Mouse (Mus musculus) common myeloid progenitor, adult 5-6 weeks (primary cell): ENCODE measurements around the gene Bcas1. TPM values are rescaled to one million over a fixed set of nuclear protein-coding genes. Genes with fewer than 3 reads are reported as not detected.
"Not testable (repeated sequence)": the region's sequence is repeated elsewhere in the genome, so short reads cannot be mapped to it uniquely, and the experiment has no call there.

Source experiments
- ATAC-seq: replicated peaks from 2 replicates; pipeline ENCODE4 v1.8.0; 2016; ENCODE audit warnings: low read depth, mild to moderate bottlenecking, moderate TSS enrichment, inconsistent platforms; ENCODE audit not compliant: poor library complexity, severe bottlenecking
- total RNA-seq: library from RNA; stranded (forward); fragments of 200-1000, 187-1606 nt; gene quantifications from 2 replicates; pipeline ENCODE4 v1.2.3, GENCODE M21; 2017

The Bcas1 gene
- total RNA-seq: 0.05 TPM in 1 of 2 replicates, not detected in the other

GRCm38 (mm10) chr2:170427704-170428103, at the start of gene Bcas1:
Gene Bcas1, minus strand, starts transcription at chr2:170427845.
- no peak for ATAC-seq

GRCm38 (mm10) chr2:170476643-170477042, 49.0 kb upstream of the Bcas1 start:
- ATAC-seq: no peak

GRCm38 (mm10) chr2:170476215-170476614, 48.6 kb upstream of the Bcas1 start:
- ATAC-seq: peak; percentile 73; the same call in 1 of the 2 replicates

GRCm38 (mm10) chr2:170475164-170475563, 47.5 kb upstream of the Bcas1 start:
- ATAC-seq: no peak

GRCm38 (mm10) chr2:170474125-170474524, 46.5 kb upstream of the Bcas1 start:
- no peak for ATAC-seq

- no peak for ATAC-seq
These were observed 42.9 kb upstream of the Bcas1 start for GRCm38 (mm10) chr2:170470591-170470990.

GRCm38 (mm10) chr2:170469616-170470308, 42.1 kb upstream of the Bcas1 start:
- ATAC-seq: peak; percentile 73

GRCm38 (mm10) chr2:170468009-170468408, 40.4 kb upstream of the Bcas1 start:
- ATAC-seq: 0 out of 2 replicates have a peak, but pooled peaks have one; percentile 43

- no peak for ATAC-seq
These were observed 37.2 kb upstream of the Bcas1 start for GRCm38 (mm10) chr2:170464817-170465216.

GRCm38 (mm10) chr2:170461652-170462051, 34.0 kb upstream of the Bcas1 start:
- ATAC-seq: no peak

GRCm38 (mm10) chr2:170459805-170460204, 32.2 kb upstream of the Bcas1 start:
- ATAC-seq: no peak

- ATAC-seq: no peak
These were observed 31.5 kb upstream of the Bcas1 start for GRCm38 (mm10) chr2:170459183-170459582.

- not testable (repeated sequence) for ATAC-seq
These were observed 26.2 kb upstream of the Bcas1 start for GRCm38 (mm10) chr2:170453809-170454208.

- peak; percentile 94 for ATAC-seq
These were observed 23.3 kb upstream of the Bcas1 start for GRCm38 (mm10) chr2:170450933-170451332.

- ATAC-seq: no peak
These were observed 20.0 kb upstream of the Bcas1 start for GRCm38 (mm10) chr2:170447651-170448050.

GRCm38 (mm10) chr2:170446843-170447383, 19.3 kb upstream of the Bcas1 start:
- no peak for ATAC-seq

- no peak for ATAC-seq
These were observed 18.2 kb upstream of the Bcas1 start for GRCm38 (mm10) chr2:170445861-170446260.

GRCm38 (mm10) chr2:170442535-170442934, 14.9 kb upstream of the Bcas1 start:
- ATAC-seq: 0 out of 2 replicates have a peak, but pooled peaks have one; percentile 39

GRCm38 (mm10) chr2:170438782-170439181, 11.1 kb upstream of the Bcas1 start:
- ATAC-seq: no peak

GRCm38 (mm10) chr2:170436204-170436603, 8.6 kb upstream of the Bcas1 start:
- peak; percentile 95 for ATAC-seq

GRCm38 (mm10) chr2:170432152-170432551, 4.5 kb upstream of the Bcas1 start:
- ATAC-seq: no peak

- no peak for ATAC-seq
These were observed 1.3 kb upstream of the Bcas1 start for GRCm38 (mm10) chr2:170428966-170429365.
